Mouse (Mus musculus) cerebellum, postnatal 4 days (tissue): Measurements from ENCODE around the gene Fmr1.
A peak's percentile ranks its signal among the peaks of the same experiment; 100 is the strongest.
"Not testable (repeated sequence)": the region's sequence is repeated elsewhere in the genome, so short reads cannot be mapped to it uniquely, and the experiment has no call there.

Experiments used
- DNase-seq, 2 experiments: peaks; one replicate each; pipeline ENCODE4 v3.0.0; 2022; ENCODE audit warnings: low spot score in 2 of 2, mixed read lengths in 1 of 2

The Fmr1 gene

DNA sequence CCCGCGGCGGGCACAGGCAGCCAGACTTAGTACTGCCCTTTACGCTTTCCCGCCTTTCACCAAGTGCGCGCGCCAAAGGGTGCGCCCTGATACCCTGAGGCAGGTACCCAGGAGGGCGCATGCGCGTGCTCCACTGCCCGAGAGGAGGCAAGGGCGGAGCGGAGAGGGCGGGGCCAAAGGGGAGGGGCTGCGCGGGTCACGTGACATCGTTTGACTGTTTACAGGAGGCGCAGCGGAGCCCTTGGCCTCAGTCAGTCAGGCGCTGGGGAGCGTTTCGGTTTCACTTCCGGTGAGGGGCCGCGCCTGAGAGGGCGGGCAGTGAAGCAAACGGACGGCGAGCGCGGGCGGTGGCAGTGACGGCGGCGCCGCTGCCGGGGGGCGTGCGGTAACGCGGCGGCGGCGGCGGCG, at the start of gene Fmr1:
Gene Fmr1, plus strand, starts transcription at position 209 of the 408 bp plus-strand sequence.
- peak; percentile 77 to 96 for DNase-seq

GRCm38 (mm10) chrX:68641603-68642002, 36.7 kb upstream of the Fmr1 start:
- DNase-seq, result no peak

DNA sequence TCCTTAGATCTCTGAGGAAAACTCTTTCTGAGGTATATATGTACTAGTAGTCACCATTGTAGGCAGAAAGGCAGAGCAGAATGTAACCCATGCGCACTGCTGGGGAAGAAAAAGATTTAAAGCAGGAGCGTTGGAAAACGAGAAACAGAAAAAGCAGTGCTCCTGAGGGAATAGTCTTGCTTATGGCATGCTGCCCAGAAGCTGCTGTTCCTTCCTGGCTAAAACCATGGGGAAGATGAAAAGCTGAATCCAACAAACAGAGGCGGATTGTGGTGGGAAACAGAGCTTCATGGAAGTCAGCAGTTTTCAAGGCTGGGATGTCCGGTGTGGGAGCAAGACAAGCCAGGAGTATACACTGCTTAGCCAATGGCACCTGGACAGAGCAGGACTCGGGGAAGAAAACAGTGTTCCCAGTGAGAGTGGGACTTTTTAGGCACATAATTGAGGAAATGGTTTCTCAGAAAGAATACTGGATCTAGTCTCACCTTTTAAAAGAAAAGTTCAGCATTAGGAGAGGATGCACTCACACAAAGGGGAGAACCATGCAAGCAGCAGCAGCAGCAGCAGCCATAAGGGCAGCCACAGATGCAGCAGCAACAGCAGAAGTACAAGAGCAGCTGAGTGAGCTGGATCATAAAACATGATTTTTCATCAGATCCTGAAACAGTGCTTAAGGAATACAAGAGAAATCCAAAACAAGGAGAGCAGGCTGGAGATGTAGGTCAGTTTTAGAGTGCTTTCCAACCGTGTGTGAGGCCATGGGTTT, 33.0 kb upstream of the Fmr1 start:
- DNase-seq, result peak in 1 of 2 experiments; percentile 11

- DNase-seq, result no peak
These were observed 833 bp upstream of the Fmr1 start for GRCm38 (mm10) chrX:68677508-68677907.

GRCm38 (mm10) chrX:68678815-68679486, 610 bp downstream of the Fmr1 start:
- peak; percentile 23 to 25 for DNase-seq

GRCm38 (mm10) chrX:68684706-68685105, 6.4 kb downstream of the Fmr1 start:
- DNase-seq, result no peak

GRCm38 (mm10) chrX:68691936-68692335, 13.6 kb downstream of the Fmr1 start:
- not testable (repeated sequence) for DNase-seq

DNA sequence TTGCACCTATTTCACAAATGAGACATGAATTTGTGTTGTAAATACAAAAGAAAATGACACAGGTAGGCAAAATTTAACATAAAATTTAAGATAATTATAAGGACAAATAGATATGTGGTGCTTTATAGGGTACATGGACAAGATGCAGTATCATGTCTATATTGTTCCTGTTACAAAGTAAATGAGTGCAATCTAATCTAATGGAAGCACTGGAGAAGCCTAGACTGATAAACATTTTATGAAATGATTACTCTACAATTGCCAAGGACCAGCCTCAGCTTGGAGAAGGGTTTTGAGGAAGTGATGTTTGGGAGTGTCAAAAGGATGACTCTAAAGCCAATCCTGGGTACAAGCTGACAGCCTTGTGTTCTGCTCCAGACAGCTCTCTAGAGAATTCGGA, 58.6 kb downstream of the Fmr1 start:
- no peak for DNase-seq

DNA sequence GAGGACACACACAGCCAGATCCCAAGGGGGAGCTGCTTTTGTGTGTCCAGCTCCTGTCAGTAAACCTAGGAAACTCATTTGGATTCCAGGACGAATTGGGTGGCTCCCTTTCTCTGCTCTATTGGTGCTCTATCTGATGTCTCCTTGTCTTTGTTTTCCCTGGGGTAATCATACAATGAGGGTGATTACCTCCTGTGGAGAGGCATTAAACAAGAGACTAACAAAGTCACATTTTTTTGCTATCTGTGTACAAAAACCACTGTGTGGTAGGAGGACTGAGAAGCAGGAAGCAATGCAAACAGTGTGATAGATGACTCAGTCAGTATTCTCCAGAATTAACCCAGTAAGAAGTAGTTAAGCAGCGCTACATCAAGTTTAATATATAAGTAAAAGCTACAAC, 61.7 kb downstream of the Fmr1 start:
- DNase-seq, result no peak

DNA sequence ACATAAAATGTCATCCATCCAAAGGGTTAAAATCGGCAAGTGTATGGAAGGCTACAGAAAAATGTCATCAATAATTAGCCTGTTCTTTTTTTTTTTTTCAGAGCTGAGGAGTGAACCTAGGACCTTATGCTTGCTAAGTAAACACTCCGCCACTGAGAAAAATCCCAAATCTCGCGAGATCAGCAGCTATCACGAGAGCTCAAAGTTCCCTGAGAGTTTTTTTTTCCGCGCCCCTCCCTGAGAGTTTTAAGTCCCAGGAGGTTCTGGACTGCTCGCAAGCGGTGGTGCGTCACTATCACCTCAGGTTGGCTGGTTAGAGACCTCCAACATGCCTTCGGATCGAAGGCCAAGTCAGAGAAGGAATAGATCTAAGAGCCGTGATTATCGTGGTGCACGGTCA, 83.3 kb downstream of the Fmr1 start, which contains the start of gene Fmr1nb:
Gene Fmr1nb, plus strand, starts transcription at position 234 of the 400 bp plus-strand sequence.
- no peak for DNase-seq
